Mouse (Mus musculus) monocyte, adult 5-6 weeks (primary cell): Measurements from ENCODE around the gene Csrnp1. TPM values are rescaled to one million over a fixed set of nuclear protein-coding genes. Genes with fewer than 3 reads are reported as not detected.
A peak's percentile ranks its signal among the peaks of the same experiment; 100 is the strongest.

Experiments used
- ATAC-seq: fragments of 153-309, 156-312 bp; replicated peaks from 2 replicates; pipeline ENCODE4 v1.8.0; 2017; ENCODE audit warnings: mild to moderate bottlenecking; ENCODE audit not compliant: low TSS enrichment, insufficient number of reproducible peaks, severe bottlenecking, poor library complexity, low FRiP score
- total RNA-seq: library from RNA; stranded (forward); fragments of 200-1000, 200-491, 200-594 nt; gene quantifications from 3 replicates; pipeline ENCODE4 v1.2.3, GENCODE M21; 2017

Gene Csrnp1
- total RNA-seq, 1 experiment from 2014 or later: 46.8 TPM

DNA sequence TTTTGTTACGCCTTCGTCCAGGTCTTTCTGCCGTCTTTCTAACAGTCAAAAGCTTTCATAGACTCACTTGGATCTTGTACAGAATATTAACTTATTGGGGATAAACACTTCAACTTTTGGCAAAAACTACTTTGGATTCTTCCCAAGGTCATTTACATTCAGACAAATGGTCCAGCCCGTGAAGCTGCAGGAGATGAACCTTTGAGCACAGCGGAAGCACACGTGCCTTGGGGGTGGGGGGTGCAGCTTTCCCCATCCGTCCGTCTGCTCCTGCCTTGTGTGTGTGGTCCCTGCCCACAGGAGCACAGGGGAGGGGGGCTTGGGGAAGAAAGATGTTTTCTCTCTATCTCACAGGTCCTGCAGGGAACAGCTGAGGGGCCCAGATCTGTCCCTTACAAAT is 58.7 kb downstream of the Csrnp1 start:
- ATAC-seq: no peak

DNA sequence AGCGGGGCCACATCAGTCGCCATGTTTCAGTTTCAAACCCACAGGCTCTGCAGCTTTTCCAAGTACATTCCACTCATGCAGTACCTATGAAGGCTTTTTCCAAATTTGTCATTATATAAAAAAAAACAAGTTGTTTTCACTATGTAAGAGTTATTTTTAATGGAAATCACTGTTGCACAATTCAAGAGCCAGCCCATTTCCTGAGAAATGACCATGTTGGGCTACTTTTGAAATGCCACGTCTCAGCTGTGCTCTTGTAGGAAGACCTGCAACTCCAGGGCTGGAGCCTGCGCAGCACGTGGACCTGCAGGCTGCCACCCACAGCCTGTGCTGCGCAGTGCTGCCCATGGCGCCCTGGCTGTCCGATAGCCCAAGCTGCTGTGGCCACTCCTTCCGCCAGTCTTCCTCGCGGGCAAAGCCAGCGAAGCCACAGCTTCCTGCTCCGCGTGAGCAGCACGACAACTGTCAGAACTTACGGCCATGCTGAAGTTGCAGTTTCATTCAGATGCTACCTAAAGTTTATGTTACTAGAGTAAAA is 59.3 kb downstream of the Csrnp1 start:
- peak; percentile 57; the same call in 1 of the 2 replicates for ATAC-seq

- ATAC-seq: no peak
Measured at GRCm38 (mm10) chr9:119923462-119923861, 61.0 kb downstream of the Csrnp1 start.

Other genes starting within 250 kb of the Csrnp1 start
- gene Scn11a, start 159.2 kb downstream of the Csrnp1 start, total RNA-seq: not detected in 3 replicates
- 34.3 to 58.8 TPM (median 53.3 TPM) in 3 replicates for gene Wdr48, start 89.8 kb downstream of the Csrnp1 start, total RNA-seq
- 1.2 to 1.9 TPM (median 1.8 TPM) in 3 replicates for gene Gorasp1, start 47.1 kb downstream of the Csrnp1 start, total RNA-seq
- not detected in 3 replicates for gene Ttc21a, start 47.1 kb downstream of the Csrnp1 start, total RNA-seq
- 0.76 to 2.0 TPM (median 1.7 TPM) in 3 replicates for gene Xirp1, start 38.9 kb upstream of the Csrnp1 start, total RNA-seq
- 220 to 263 TPM (median 252 TPM) in 3 replicates for gene Cx3cr1, start 85.2 kb upstream of the Csrnp1 start, total RNA-seq
- gene Ccr8, start 107.5 kb upstream of the Csrnp1 start, total RNA-seq: 0.39 TPM in 1 of 3 replicates, not detected in the others
- gene Slc25a38, start 125.7 kb upstream of the Csrnp1 start, total RNA-seq: 29.0 to 46.6 TPM (median 44.2 TPM) in 3 replicates
- 2,389 to 2,734 TPM (median 2,564 TPM) in 3 replicates for gene Rpsa, start 143.0 kb upstream of the Csrnp1 start, total RNA-seq
- gene Mobp, start 165.0 kb upstream of the Csrnp1 start, total RNA-seq: not detected in 3 replicates